Mouse (Mus musculus): ENCODE data around the gene Ttc23l.
A peak's percentile ranks its signal among the peaks of the same experiment; 100 is the strongest.

Gene Ttc23l

DNA sequence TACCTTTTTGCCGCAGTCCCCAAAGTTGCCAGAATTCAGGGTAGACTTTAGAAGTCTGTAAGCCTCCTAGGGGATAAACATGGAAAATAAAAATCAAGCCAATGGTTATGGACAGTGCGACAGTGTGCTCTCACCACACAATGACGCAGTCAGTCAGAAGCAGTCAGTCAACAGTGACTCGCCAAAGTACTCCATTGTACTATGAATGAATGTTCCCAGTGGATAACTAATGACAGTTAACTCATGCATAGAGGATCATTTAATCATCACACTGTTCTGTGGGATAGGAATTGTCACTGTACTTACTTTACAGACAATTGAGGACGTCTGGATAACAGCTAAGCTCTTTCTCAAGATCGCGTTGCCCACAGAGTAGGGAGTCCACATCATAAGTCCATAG is 43.3 kb downstream of the Ttc23l start:
- no peak for DNase-seq (ENCODE audit: low read depth, low spot score)

DNA sequence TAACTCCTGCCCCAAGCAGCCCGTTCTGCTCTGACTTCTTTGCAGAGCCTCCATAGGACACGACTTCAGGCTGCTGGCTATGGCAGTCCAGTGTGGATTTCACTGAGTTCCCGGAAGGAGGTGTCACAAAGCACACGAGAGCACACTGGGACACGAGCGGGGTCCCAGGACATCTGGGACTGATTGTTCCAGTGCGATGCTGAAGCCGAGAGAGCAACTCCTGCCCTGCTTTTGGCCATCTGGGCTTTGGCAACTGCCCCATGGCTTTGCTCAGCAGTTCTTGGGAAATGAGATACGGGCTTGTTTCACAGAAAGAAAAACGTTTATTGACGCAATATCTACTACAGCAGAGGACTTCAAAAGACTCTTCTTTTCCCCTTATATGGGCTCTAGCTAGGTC is 52.4 kb downstream of the Ttc23l start:
- no peak for DNase-seq (ENCODE audit: low read depth, low spot score)

DNA sequence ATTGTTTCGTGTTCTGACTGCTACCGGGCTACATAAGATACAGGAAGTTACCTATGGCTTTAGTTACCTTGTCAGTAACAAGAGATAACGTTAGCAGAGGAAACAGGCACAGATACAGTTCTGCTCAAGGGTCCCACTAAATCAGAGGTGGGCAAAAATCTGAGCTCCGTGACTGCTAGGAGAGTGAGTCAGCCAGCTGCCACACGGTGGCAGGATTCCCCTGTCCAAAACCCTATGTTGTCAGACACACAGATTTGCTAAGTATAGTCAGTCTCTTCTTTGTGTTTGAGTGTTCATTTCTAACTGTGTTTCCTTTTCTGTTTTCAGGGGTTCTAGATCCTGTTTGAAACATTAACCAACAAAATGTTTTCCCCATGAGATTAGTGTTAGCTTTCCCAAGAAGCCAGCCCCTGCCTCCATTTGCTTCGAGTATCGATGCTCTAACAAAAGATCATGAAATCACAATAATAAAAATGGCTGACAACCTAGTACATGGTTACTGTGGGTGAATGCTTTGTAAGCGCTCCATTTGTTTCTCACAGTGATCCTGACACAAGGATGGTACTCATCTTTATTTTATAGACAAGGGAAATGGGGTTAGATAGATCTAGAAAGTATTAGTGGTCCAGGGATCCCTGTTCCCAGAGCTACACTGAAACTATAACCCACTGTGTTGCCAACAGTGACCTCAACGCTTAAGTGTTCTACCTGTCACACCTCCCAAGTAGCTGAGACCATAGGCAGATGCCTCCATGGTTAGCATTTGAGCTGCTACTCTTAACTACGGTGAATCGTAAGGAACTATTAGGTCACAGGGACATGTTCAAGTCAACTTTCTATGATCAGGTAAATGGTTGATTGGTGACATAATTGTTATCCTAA is 57.4 kb downstream of the Ttc23l start:
- peak; percentile 60 for DNase-seq (ENCODE audit: low read depth, low spot score)

DNA sequence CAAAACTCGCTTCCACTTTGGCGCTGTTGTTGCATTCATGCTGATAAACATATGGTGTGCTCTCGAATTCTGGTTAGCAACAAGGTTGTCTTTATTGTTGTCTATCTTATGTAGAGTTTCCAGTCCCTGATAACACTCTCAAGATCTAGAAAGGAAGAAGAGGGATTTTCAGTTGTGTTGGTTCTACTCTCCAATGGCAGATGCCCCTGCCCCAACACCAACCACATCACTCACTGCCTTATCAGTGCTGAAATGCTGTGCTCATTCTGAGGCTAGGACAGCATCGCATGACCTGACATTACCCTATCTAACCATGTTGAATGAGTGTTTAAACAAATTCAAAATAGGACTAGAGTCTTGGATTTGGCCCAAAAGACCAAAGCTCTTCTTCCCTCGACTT is 58.4 kb downstream of the Ttc23l start:
- no peak for DNase-seq (ENCODE audit: low read depth, low spot score)

DNA sequence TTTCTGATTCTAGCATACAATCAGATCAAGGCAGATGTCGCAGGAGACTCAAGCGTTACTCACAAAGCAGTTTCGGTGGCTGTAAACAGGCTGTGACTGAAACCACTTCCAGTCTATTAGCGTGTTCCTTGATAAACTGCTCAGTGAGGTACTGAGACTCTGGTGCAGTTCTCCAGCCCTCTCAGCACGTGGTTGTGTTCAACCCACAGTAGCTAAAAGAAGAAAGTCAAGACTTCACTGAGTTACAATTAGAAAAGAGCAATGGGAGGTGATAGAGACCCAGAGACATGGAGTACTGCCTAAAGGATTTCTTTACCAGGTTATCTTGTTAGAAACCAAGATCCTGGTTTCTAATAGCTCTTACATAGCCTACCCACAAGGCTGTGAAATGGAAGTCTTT is 58.9 kb downstream of the Ttc23l start:
- DNase-seq (ENCODE audit: low read depth, low spot score) = no peak

DNA sequence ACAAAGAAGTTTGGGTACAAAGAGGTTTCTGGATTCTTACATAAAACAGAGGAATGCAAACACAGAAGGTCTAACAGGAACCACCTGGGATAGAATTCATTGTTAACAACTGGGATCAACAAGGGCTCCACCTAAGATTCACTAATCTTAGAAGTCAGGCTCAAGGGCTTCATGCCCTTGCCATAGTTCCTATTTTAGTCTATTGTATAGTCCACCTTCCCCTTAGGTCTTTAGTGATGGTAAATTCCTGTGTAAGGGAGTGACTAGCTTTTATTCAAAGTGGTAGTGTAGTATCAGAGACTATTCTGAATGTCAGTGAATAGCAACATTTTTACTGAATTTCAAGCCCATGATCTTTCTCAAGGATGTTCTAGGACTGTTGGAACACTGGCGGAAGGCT is 61.8 kb downstream of the Ttc23l start:
- DNase-seq (ENCODE audit: low read depth, low spot score) = peak; percentile 50

DNA sequence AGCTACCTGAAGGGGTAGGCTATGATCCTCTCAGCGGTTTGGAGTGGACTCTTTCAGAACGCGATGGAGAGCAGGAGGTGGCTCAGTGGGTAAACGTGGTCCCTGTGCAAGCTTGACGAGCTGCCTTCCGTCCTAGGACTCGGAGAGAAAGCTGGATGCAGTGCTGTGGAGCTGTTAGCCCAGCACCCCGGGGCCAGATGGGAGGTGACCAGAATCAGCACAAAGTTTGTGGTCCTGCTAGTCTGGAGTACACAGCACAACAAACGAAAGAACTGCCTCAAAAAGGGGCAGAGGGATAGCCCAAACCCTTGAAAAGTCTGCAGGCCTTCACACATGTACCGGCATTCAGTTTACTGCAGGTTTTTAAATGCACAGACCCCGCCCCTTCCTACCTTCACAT is 62.5 kb downstream of the Ttc23l start:
- no peak for DNase-seq (ENCODE audit: low read depth, low spot score)

DNA sequence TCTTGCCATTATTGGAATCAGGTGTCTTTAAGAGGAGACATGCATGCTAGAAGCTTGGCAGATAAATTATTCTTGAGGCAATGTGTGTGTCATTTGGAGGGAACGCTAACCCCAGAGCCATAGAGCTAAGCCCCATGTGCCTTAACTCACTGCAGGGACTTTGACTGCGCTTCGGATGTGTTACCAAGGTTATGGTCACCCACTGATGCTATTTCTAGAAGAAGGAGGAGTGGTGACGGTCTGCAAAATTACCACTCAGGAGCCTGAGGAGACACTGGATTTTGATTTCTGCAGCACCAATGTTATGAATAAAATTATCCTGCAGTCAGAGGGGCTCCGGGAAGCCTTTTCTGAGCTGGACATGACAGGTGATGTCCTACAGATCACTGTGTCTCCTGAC is 68.4 kb downstream of the Ttc23l start:
- DNase-seq (ENCODE audit: low read depth, low spot score) = no peak

DNA sequence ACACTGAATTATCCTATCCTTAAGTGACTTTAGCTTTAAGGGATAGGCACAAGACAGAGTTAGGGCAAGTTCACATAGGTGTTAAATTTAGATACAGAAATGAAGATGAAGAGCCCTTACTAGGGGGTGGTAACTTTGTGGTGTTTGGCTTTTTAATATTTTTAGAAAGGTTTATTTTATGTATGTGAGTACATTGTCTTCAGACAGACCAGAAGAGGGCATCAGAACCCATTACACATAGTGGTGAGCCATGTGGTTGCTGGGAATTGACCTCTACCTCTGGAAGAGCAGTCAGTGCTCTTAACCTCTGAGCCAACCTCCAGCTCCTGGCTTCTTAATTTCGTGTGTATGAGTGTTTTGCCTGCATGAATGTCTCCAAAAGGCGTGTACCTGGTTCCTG is 71.2 kb downstream of the Ttc23l start:
- DNase-seq (ENCODE audit: low read depth, low spot score) = peak; percentile 60

DNA sequence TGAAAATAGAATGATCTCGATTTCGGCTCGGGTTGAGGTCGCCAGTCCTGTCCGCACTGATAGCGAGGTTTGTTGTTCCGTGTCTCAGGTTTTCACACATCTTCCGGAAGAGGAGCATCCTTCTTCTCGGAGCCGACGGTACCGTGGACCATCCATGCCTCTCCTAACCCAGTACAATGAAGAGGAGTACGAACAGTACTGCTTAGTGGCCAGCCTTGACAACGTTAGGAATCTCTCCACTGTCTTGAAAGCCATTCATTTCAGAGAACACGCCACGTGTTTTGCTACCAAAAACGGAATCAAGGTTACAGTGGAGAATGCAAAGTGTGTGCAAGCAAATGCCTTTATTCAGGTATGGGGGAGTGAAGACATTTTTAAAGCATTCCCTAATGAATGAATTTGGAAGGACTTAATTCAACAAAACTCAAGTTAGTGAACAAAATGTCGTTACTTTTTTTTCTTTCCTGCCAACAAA is 72.1 kb downstream of the Ttc23l start:
- peak; percentile 35 for DNase-seq (ENCODE audit: low read depth, low spot score)

DNA sequence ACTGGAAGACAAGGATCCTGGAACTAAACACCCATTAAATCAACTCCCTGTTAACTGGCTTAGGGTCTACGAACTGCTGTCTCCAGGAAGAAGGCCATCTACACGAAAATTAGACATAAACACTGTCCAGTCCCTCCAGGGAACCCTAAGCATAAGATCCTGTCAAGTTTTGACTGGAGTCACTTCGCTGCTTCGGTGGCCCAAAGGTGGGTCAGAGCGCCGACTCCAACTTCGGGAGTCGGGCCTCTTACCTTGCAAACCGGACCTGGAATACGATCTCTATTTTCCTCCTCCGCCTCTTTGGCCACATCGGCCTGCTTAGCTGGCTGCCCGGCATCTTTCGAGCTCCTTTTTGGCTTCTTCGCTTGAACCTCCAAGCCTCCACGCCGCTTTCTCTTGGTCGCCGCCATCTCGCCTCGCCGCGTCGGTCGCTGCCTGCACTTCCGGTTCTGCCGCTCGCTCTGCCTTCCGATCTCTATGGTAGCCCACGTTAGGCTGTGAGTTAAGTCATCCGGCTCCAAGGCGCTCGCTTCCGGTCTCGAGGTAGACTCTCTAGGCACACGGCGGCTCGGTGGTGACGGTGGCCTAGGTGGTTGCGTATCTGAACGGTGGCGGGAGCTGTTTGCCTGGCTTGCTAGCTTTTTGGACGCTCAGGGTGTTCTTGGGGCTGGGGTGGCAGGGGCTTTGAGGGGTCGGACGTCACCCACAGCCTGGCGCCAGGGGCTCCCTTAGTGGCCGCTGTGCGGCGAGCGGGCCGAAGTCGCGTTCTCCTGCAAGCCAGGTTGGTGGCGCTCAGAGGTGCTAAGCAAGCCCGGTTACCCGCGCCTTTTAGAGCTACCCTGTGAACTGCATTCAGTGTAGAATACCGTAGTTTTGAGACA is 72.7 kb downstream of the Ttc23l start, which contains the start of the genes Brix1 and Rad1:
TSS of gene Brix1 (minus strand) at position 464 of the 881 bp plus-strand sequence.
TSS of gene Rad1 (plus strand) at position 535 of the 881 bp plus-strand sequence.
- peak; percentile 97 for DNase-seq (ENCODE audit: low read depth, low spot score)

DNA sequence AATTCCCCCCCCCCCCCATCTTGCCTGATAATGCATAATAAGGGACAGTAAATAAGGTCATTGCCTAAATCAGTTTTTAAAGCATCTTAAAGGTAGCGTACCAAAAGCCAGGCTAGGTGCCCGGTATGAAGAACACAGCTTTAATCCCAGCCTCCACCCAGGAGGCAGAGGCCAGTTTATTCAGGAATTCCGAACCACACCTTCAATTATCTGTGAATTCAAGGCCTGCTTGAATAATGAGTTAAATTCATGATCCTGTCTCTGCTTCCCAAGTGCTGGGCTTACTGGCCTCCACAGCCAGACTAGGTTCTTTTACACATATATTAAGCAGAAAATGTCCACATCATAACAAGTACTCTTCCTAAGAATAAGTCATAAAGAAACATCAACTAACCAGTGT is 87.5 kb downstream of the Ttc23l start:
- peak; percentile 83 for DNase-seq (ENCODE audit: low read depth, low spot score)

DNA sequence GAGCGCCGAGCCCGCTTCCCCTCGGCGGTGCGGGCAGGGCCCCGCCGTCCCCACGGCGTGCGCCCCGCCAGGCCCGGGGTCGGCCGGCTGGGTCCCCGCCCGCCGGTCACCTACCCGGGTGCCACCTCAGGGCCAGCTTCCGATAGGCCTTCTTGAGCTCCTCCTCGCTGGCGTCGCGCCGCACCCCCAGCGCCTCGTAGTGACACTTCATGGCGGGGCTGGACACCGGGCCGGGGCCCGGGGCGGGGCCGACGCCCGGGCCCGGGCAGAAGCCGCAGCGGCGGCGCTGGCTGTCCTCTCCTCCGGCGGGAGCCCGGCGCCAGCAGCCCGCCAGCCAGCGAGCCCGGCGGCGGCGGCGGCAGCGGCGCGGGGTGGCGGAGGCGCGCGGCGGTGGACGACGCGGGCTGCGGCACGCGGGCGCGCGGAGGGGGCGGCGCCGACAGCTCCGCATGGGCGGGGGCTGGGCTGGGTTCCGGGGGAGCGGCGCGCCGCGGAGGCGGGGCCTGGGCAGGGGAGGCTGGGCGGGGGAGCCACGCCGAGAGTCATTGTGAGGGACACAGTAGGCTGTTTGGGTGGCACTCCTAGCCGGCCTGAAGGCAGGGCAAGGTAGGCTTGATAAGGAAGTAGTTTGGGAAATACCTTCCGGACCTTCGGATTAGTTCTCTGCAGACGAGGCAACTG is 88.2 kb downstream of the Ttc23l start, which contains the start of gene Dnajc21:
TSS of gene Dnajc21 (minus strand) at position 366 of the 681 bp plus-strand sequence.
- peak; percentile 83 for DNase-seq (ENCODE audit: low read depth, low spot score)

DNA sequence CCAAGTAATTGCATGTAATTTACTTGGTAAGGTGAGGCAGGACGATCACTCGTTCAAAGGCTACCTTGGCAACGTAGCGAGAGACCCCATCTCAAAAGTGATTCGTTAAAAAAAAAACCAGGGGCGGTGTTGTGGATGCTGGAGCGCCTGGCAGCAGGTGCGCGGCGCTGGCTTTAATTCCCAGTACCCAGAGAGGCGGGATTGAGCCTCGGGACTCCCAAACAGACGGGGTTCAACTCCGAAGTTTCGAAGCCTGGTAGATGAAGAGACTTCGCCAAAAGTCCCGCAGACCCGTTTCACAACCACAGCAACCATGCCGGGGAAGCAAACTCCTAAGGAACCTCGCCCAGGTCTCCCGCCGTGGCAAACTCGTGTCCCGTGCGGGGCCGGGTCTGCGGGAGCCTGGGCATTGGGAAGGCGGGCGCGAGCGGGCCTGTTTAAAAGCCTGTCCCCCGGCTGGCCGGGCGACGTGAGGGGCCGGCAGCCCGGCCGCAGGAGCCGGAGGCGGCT is 88.8 kb downstream of the Ttc23l start:
- DNase-seq (ENCODE audit: low read depth, low spot score) = peak; percentile 56

DNA sequence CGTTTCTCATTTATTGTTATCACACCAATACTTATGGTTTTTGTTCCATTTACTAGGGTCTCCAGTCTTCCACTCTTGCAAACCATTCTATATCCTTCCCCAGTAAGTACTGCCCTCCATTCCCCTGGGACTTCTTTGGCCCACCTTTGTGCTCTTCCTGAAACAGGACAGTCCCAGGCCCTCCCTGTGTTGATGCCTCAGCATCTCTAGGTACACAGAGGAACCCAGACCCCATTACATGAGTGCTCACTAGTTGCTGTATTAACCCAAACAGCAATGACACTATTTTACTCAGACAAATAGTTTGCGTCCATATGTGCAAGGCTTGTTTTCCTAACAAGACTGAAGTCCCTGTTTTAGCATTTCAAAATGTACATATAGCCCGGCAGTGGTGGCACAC is 89.7 kb downstream of the Ttc23l start:
- no peak for DNase-seq (ENCODE audit: low read depth, low spot score)

DNA sequence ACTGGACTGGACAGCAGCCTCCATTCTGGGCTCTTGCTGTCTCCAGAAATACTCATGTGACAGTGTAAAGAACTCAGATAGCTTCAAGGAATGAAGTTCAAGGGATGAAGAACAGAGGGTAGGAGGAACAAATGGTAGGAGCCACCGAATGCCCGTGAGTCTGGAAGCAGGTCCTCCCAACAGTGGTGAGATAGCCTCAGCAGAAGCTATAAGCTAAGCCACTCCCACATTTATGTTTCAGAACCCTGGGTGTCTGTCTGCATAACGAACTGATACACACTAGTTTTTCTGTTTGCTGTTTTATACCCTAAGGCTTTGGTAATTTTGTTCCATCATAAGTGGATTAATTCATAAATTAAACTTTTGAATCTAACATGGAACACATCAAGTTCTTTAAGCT is 93.8 kb downstream of the Ttc23l start:
- no peak for DNase-seq (ENCODE audit: low read depth, low spot score)

DNA sequence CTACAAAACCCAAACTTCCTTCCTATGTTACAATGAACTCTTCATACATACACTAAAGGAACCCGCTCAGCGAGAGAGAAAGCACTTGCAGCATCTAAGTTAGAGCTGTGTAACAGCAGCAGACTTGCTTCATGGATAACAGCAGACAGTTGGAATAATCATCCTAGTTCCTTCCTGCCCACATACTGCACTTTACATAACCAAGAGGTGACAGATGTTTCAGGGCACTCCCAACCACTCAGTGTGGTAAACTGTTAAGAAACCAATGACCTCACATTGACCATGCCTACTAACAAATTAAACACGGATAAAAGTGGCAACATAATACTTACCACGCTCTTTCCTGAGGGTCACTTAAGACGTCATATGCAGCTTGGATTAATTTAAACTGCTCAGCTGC is 94.9 kb downstream of the Ttc23l start:
- DNase-seq (ENCODE audit: low read depth, low spot score) = no peak

DNA sequence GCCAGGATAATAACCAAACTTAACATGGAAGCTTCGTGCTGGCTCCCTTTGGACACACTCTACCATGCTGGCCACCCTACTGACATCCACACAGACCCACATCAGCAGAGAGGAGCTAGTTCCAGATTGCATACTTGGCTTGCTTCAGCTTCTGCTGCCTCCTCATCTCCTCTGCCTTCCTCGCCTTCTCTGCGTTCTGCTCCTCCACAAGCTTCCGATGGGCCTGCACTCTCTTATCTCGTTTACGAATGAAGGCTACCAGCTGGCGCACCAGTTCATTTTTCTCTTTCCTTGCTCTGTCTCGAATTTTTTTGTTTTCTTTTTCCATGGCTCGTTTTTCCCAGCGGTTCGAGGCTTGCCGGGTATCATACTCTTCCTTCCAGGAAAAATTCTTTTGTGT is 97.5 kb downstream of the Ttc23l start:
- no peak for DNase-seq (ENCODE audit: low read depth, low spot score)
